9 mouse cellular contexts compared by ENCODE assay signal in genomic region chr3:149358570-149359193, GRCm38 (mm10).
DNase-seq lines count a peak whose midpoint lies in the region; ATAC-seq and TF ChIP-seq lines count a peak whose summit lies in the region.
"Had no signal": no experiment of that assay in that cellular context is flagged by ENCODE, and none has a peak within 500 bp of the region (broad histone marks: within the 10 kb centered on the region; RNA-seq: fewer than 3 reads in every experiment).

No protein-coding gene starts in this region.

- peak overlapping the region; percentile 23; the same call in 1 of the 2 replicates for H3K4me2 ChIP-seq in kidney, embryonic 15.5 days
- H3K4me2 ChIP-seq in kidney, embryonic 16.5 days (replicated peaks; ENCODE audit: low read depth, low read length): no peak overlapping the region
- peak overlapping the region; percentile 52 for H3K4me2 ChIP-seq in forebrain, postnatal 0 days (ENCODE audit: low read depth)

- no peak overlapping the region for H3K4me3 ChIP-seq in kidney, embryonic 15.5 days (replicated peaks)
- H3K4me3 ChIP-seq in kidney, embryonic 16.5 days (ENCODE audit: low read length): no peak overlapping the region
- H3K4me3 ChIP-seq in forebrain, postnatal 0 days (ENCODE audit: low read depth, low read length): peak overlapping the region; percentile 23

- no peak overlapping the region for H3K9ac ChIP-seq in kidney, embryonic 15.5 days
- H3K9ac ChIP-seq in kidney, embryonic 16.5 days (replicated peaks; ENCODE audit: low read length): no peak overlapping the region
- peak overlapping the region; percentile 44; the same call in 1 of the 2 replicates for H3K9ac ChIP-seq in forebrain, postnatal 0 days
- H3K9ac ChIP-seq: liver, postnatal 0 days had no signal

- H3K4me1 ChIP-seq in kidney, embryonic 15.5 days: peaks cover 16% of the 10 kb centered on the region
- H3K4me1 ChIP-seq in kidney, embryonic 16.5 days (ENCODE audit: insufficient read depth, low read length): peaks cover 21% of the 10 kb centered on the region
- peaks cover 10% of the 10 kb centered on the region for H3K4me1 ChIP-seq in forebrain, postnatal 0 days (ENCODE audit: insufficient read depth)

- no peak for ATAC-seq in kidney, embryonic 15.5 days (replicated peaks; ENCODE audit: low FRiP score)
- no peak for ATAC-seq in kidney, embryonic 16.5 days (ENCODE audit: low FRiP score, low TSS enrichment)
- peak; percentile 54 for ATAC-seq in forebrain, postnatal 0 days
- ATAC-seq: liver, postnatal 0 days had no signal

- TF ChIP-seq CTCF in forebrain, postnatal 0 days (IDR thresholded peaks at IDR 0.05; ENCODE audit: low read depth): no peak

- no peaks in the 10 kb centered on the region for H3K27me3 ChIP-seq in kidney, embryonic 15.5 days
- H3K27me3 ChIP-seq in kidney, embryonic 16.5 days (ENCODE audit: insufficient read depth, low read length): no peaks in the 10 kb centered on the region
- H3K27me3 ChIP-seq in forebrain, postnatal 0 days (ENCODE audit: insufficient read depth, low read length): no peaks in the 10 kb centered on the region

- no peaks in the 10 kb centered on the region for H3K36me3 ChIP-seq in kidney, embryonic 15.5 days
- no peaks in the 10 kb centered on the region for H3K36me3 ChIP-seq in kidney, embryonic 16.5 days (ENCODE audit: insufficient read depth, low read length)
- no peaks in the 10 kb centered on the region for H3K36me3 ChIP-seq in forebrain, postnatal 0 days (ENCODE audit: insufficient read depth)

- DNase-seq in forebrain, postnatal 0 days: no peak
- peak; percentile 27 for DNase-seq in lung, postnatal 10 days
- peak; percentile 49 for DNase-seq in retina, postnatal 1 day
- DNase-seq in gastrocnemius, adult 18-20 months (ENCODE audit: low spot score): no peak
- DNase-seq in spleen, adult 12 weeks (ENCODE audit: low spot score): no peak
- no peak for DNase-seq in adrenal gland, adult 2 months
- DNase-seq: liver, postnatal 0 days had no signal

- WGBS in kidney, embryonic 15.5 days: 28% methylated on average over 6 of the region's 6 CpGs
- WGBS in kidney, embryonic 16.5 days: 32% methylated on average over 6 of the region's 6 CpGs
- WGBS in forebrain, postnatal 0 days: 10% methylated on average over 6 of the region's 6 CpGs

- H3K9me3 ChIP-seq in kidney, embryonic 15.5 days (replicated peaks): no peaks in the 10 kb centered on the region
- no peaks in the 10 kb centered on the region for H3K9me3 ChIP-seq in kidney, embryonic 16.5 days (ENCODE audit: low read length)
- no peaks in the 10 kb centered on the region for H3K9me3 ChIP-seq in forebrain, postnatal 0 days (ENCODE audit: low read length)

- peak overlapping the region; percentile 18; the same call in 1 of the 2 replicates for H3K27ac ChIP-seq in kidney, embryonic 15.5 days
- H3K27ac ChIP-seq in kidney, embryonic 16.5 days (ENCODE audit: low read length): no peak overlapping the region; the same call in 1 of the 2 replicates
- no peak overlapping the region for H3K27ac ChIP-seq in forebrain, postnatal 0 days (ENCODE audit: low read depth, low read length)

Comparison
In these comparisons a context has a peak if more than half of its experiments do, and no peak if none do; other contexts are left out.
1. DNase-seq: peak in lung, postnatal 10 days (single experiment) and retina, postnatal 1 day (single experiment); none in forebrain, postnatal 0 days (single experiment), gastrocnemius, adult 18-20 months (single experiment), spleen, adult 12 weeks (single experiment) and adrenal gland, adult 2 months (single experiment).